Mouse (Mus musculus) urinary bladder, postnatal 0 days (tissue): ENCODE data around the gene Toe1. TPM values are rescaled to one million over a fixed set of nuclear protein-coding genes. Genes with fewer than 3 reads are reported as not detected.

Experiments
- polyA plus RNA-seq: library from polyadenylated mRNA; unstranded; fragments of >200 nt; fragmentation: Nextera tagmentation; extraction: Ambion mirVana; gene quantifications from 2 replicates; pipeline ENCODE4 v1.2.1, GENCODE M21; 2015

Toe1 gene
- 20.1 and 21.0 TPM in 2 replicates for polyA plus RNA-seq

DNA sequence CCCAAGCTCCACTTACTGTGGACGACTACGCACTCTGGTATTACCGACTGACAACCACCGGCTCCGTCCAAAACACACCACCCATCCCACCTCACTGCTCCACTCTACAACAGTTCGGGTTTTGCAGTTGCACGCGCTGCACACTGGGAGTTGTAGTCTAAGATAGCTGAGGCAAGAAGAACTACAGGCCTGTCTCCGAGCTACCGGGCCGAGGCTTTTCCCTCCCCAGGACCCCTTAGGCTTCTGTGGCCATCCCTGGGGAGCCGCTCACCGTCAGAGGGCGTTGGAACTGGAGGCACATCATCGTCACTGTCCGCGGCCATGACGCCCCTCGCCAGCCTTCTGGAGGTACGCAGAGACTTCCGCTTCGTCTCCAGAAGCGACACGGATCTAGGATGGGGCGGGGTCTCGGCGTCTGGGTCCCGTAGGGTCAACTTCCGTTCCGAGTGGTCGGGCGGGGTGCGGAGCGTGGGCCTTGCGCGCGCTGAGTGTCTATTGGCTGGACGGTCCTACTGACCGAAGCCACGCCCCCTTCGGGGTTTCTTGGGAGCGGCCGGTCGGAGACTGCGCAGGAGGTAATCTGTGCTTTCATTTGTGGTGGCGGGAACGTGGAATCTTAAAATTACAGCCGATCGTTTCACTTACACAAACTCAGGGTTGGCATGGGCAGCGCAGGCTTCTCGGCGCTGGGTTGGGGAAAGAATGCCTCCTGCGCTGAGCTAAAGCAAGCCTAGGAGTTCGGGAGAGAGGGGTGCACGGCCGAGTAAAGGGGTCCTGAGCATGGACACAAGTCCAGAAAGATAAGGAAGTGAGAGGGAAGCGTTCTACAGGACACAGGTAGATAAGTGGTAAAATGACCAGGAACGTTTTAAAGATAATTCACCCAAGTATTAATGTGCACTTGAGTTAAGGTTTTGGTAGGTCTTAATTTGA, at the start of gene Toe1, which contains the start of gene Mutyh:
TSS of gene Toe1 (minus strand) at position 444 of the 933 bp plus-strand sequence.
TSS of gene Mutyh (plus strand) at position 527 of the 933 bp plus-strand sequence.

DNA sequence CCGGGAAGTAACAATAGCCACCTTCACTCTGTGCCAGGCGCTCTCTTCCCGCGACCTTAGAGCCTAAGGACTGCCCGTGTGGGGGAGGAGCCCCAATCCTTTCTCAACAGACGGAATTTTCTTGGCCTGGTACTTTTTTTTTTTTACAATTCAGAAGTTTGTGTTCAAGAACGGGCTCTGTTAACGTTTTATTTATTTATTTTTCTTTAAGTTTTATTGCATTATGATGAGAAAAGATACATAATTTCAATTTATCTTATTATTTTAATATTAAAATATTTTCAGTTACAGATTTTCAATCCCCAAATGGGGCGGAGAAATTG, 14.2 kb upstream of the Toe1 start, which contains the start of gene Hpdl:
TSS of gene Hpdl (minus strand) at position 14 of the 323 bp plus-strand sequence.

Other genes starting within 250 kb of the Toe1 start
- gene Gpbp1l1, start 250.0 kb downstream of the Toe1 start, polyA plus RNA-seq, result 17.5 and 18.3 TPM in 2 replicates
- 4.7 and 4.8 TPM in 2 replicates for gene Ccdc17, start 211.0 kb downstream of the Toe1 start, polyA plus RNA-seq
- 26.8 and 34.0 TPM in 2 replicates for gene Nasp, start 179.7 kb downstream of the Toe1 start, polyA plus RNA-seq
- gene Akr1a1, start 156.0 kb downstream of the Toe1 start, polyA plus RNA-seq, result 615 and 631 TPM in 2 replicates
- 1,084 and 1,167 TPM in 2 replicates for gene Prdx1, start 122.1 kb downstream of the Toe1 start, polyA plus RNA-seq
- gene Mmachc, start 99.2 kb downstream of the Toe1 start, polyA plus RNA-seq, result 15.6 and 15.8 TPM in 2 replicates
- 14.2 and 16.2 TPM in 2 replicates for gene Ccdc163, start 99.1 kb downstream of the Toe1 start, polyA plus RNA-seq
- 3.3 and 3.7 TPM in 2 replicates for gene Tesk2, start 86.7 kb downstream of the Toe1 start, polyA plus RNA-seq
- gene Mutyh, start 83 bp upstream of the Toe1 start, polyA plus RNA-seq, result 4.0 and 4.3 TPM in 2 replicates
- 0.37 and 0.42 TPM in 2 replicates for gene Hpdl, start 14.1 kb upstream of the Toe1 start, polyA plus RNA-seq
- gene Zswim5, start 69.7 kb upstream of the Toe1 start, polyA plus RNA-seq, result 0.30 and 0.49 TPM in 2 replicates
- 54.3 and 54.6 TPM in 2 replicates for gene Urod, start 186.8 kb upstream of the Toe1 start, polyA plus RNA-seq
- gene Hectd3, start 187.7 kb upstream of the Toe1 start, polyA plus RNA-seq, result 5.9 and 6.5 TPM in 2 replicates
- gene Eif2b3, start 211.8 kb upstream of the Toe1 start, polyA plus RNA-seq, result 33.5 TPM in 2 replicates